Mouse (Mus musculus) liver, embryonic 14.5 days (tissue): ENCODE measurements around the gene Rapgef4.

Source experiments
- CTCF ChIP-seq: IDR thresholded peaks from 2 replicates; pipeline ENCODE4 v1.5.1; 2016; ENCODE audit warnings: antibody characterized with exemption, low read depth, control low read depth
- EP300 ChIP-seq: IDR thresholded peaks from 2 replicates; pipeline ENCODE4 v1.6.1; 2016; ENCODE audit warnings: antibody characterized with exemption, low read depth

DNA sequence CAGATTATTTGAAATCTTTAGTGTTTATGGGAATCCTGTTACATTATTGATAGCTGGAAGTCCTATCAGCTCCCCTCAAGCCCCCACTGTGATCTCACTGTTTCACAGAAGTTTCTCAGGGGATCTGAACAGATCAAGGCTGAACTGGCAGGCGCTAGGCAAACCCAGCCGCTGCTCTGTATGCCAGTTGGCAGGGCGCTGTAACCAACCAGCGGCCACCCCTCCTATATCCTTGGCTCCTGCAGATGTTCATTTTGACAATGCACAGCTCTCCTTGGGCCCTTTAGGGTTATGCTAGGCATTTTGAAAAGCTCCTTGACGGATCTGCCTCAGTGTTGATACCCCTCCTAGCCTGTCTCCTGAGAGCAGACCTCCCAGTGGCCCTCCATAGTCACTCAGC is 74.4 kb downstream of the Rapgef4 start:
- TF ChIP-seq CTCF, result no peak
- no peak for TF ChIP-seq EP300
